Mouse (Mus musculus): Measurements from ENCODE around the gene Il27ra.

GRCm38 (mm10) chr8:83989243-83989642 lies 53.1 kb downstream of the Il27ra start:
- no peak for TF ChIP-seq CTCF (IDR thresholded peaks at IDR 0.05; ENCODE audit: extremely low read depth, insufficient read depth, low read length)
- no peak for TF ChIP-seq POLR2A (IDR thresholded peaks at IDR 0.05; ENCODE audit: extremely low read depth, insufficient read depth, low read length)
